Mouse (Mus musculus): ENCODE results near the gene Lmo1. TPM values are rescaled to one million over a fixed set of nuclear protein-coding genes. Genes with fewer than 3 reads are reported as not detected.

Lmo1 gene
- 1.7 and 1.8 TPM in 2 replicates for polyA plus RNA-seq (2016; fragmentation: Nextera tagmentation; extraction: Ambion mirVana)

- H3K27ac ChIP-seq = no peak within 1 kb of the TSS
- H3K4me1 ChIP-seq = peaks cover 6% of the 10 kb centered on the region; the same call in 1 of the 2 replicates
- no peaks in the 10 kb centered on the region for H3K36me3 ChIP-seq
- H3K4me3 ChIP-seq = peak within 1 kb of the TSS; percentile 47
- 1% methylated on average over 61 of the region's 67 CpGs for WGBS (ENCODE audit: insufficient replicate concordance)
- ATAC-seq = peak; percentile 43; the same call in 1 of the 2 replicates
- peak within 1 kb of the TSS; percentile 69 for H3K4me2 ChIP-seq
- H3K27me3 ChIP-seq (replicated peaks) = peaks cover 79% of the 10 kb centered on the region
- H3K9ac ChIP-seq = no peak within 1 kb of the TSS
- H3K9me3 ChIP-seq (replicated peaks) = no peaks in the 10 kb centered on the region
These were observed at the start of gene Lmo1 for GRCm38 (mm10) chr7:109174949-109175669. Gene Lmo1 (minus strand): TSS chr7:109175207.

GRCm38 (mm10) chr7:109221716-109222110 lies 46.7 kb upstream of the Lmo1 start:
- H3K36me3 ChIP-seq = no peaks in the 10 kb centered on the region
- H3K9me3 ChIP-seq (replicated peaks) = no peaks in the 10 kb centered on the region
- WGBS (ENCODE audit: insufficient replicate concordance) = 77% methylated on average over 15 of the region's 15 CpGs
- no peak overlapping the region for H3K27ac ChIP-seq
- no peak overlapping the region for H3K9ac ChIP-seq
- no peaks in the 10 kb centered on the region for H3K27me3 ChIP-seq (replicated peaks)
- no peak overlapping the region for H3K4me3 ChIP-seq
- no peak for ATAC-seq
- H3K4me2 ChIP-seq = no peak overlapping the region
- H3K4me1 ChIP-seq = no peaks in the 10 kb centered on the region

GRCm38 (mm10) chr7:109220766-109221715 lies 46.0 kb upstream of the Lmo1 start:
- ATAC-seq = no peak
- Histone ChIP-seq H3K36me3 (no peaks in the 10 kb centered on the region), H3K4me3 (no peak overlapping the region), H3K9ac (no peak overlapping the region), H3K27ac (no peak overlapping the region), H3K27me3 (replicated peaks) (no peaks in the 10 kb centered on the region), H3K4me2 (no peak overlapping the region), H3K4me1 (no peaks in the 10 kb centered on the region), H3K9me3 (replicated peaks) (no peaks in the 10 kb centered on the region)
- whole genome bisulfite sequencing (ENCODE audit: insufficient replicate concordance) = 79% methylated on average over 20 of the region's 20 CpGs

GRCm38 (mm10) chr7:109220026-109220425 lies 45.0 kb upstream of the Lmo1 start:
- H3K9ac ChIP-seq = no peak overlapping the region
- 70% methylated on average over 4 of the region's 4 CpGs for WGBS (ENCODE audit: insufficient replicate concordance)
- no peaks in the 10 kb centered on the region for H3K36me3 ChIP-seq
- no peak overlapping the region for H3K4me2 ChIP-seq
- no peaks in the 10 kb centered on the region for H3K9me3 ChIP-seq (replicated peaks)
- H3K27me3 ChIP-seq (replicated peaks) = no peaks in the 10 kb centered on the region
- ATAC-seq = no peak
- H3K4me1 ChIP-seq = no peaks in the 10 kb centered on the region
- no peak overlapping the region for H3K27ac ChIP-seq
- H3K4me3 ChIP-seq = no peak overlapping the region

- no peak overlapping the region for H3K4me2 ChIP-seq
- no peaks in the 10 kb centered on the region for H3K27me3 ChIP-seq (replicated peaks)
- no peak overlapping the region for H3K27ac ChIP-seq
- no peaks in the 10 kb centered on the region for H3K36me3 ChIP-seq
- H3K9me3 ChIP-seq (replicated peaks) = no peaks in the 10 kb centered on the region
- no peak overlapping the region for H3K4me3 ChIP-seq
- no peak for ATAC-seq
- H3K9ac ChIP-seq = no peak overlapping the region
- WGBS (ENCODE audit: insufficient replicate concordance) = 48% methylated on average over 5 of the region's 5 CpGs
- H3K4me1 ChIP-seq = no peaks in the 10 kb centered on the region
These were observed 43.9 kb upstream of the Lmo1 start for GRCm38 (mm10) chr7:109218977-109219271.

- ATAC-seq = no peak
- 72% methylated on average over 2 of the region's 2 CpGs for WGBS (ENCODE audit: insufficient replicate concordance)
- Histone ChIP-seq H3K4me2 (no peak overlapping the region), H3K27me3 (replicated peaks) (no peaks in the 10 kb centered on the region), H3K9ac (no peak overlapping the region), H3K4me1 (no peaks in the 10 kb centered on the region), H3K36me3 (no peaks in the 10 kb centered on the region), H3K4me3 (no peak overlapping the region), H3K27ac (no peak overlapping the region), H3K9me3 (replicated peaks) (no peaks in the 10 kb centered on the region)
These were observed 43.3 kb upstream of the Lmo1 start for GRCm38 (mm10) chr7:109218130-109218976.

- Histone ChIP-seq H3K9me3 (replicated peaks) (no peaks in the 10 kb centered on the region), H3K27me3 (replicated peaks) (no peaks in the 10 kb centered on the region), H3K27ac (no peak overlapping the region), H3K4me3 (no peak overlapping the region), H3K36me3 (no peaks in the 10 kb centered on the region), H3K9ac (no peak overlapping the region), H3K4me1 (no peaks in the 10 kb centered on the region), H3K4me2 (no peak overlapping the region)
- 31% methylated on average over 2 of the region's 2 CpGs for WGBS (ENCODE audit: insufficient replicate concordance)
- no peak for ATAC-seq
These were observed 34.8 kb upstream of the Lmo1 start for GRCm38 (mm10) chr7:109209804-109210203.

- no peaks in the 10 kb centered on the region for H3K4me1 ChIP-seq
- no peak overlapping the region for H3K4me3 ChIP-seq
- WGBS (ENCODE audit: insufficient replicate concordance) = 59% methylated on average over 4 of the region's 4 CpGs
- no peak overlapping the region for H3K27ac ChIP-seq
- ATAC-seq = no peak
- no peak overlapping the region for H3K9ac ChIP-seq
- H3K4me2 ChIP-seq = no peak overlapping the region
- H3K27me3 ChIP-seq (replicated peaks) = no peaks in the 10 kb centered on the region
- no peaks in the 10 kb centered on the region for H3K36me3 ChIP-seq
- H3K9me3 ChIP-seq (replicated peaks) = no peaks in the 10 kb centered on the region
These were observed 32.8 kb upstream of the Lmo1 start for GRCm38 (mm10) chr7:109207811-109208210.

GRCm38 (mm10) chr7:109206358-109206757 lies 31.4 kb upstream of the Lmo1 start:
- Histone ChIP-seq H3K4me1 (no peaks in the 10 kb centered on the region), H3K4me3 (no peak overlapping the region), H3K4me2 (no peak overlapping the region), H3K9ac (no peak overlapping the region), H3K36me3 (no peaks in the 10 kb centered on the region), H3K9me3 (replicated peaks) (no peaks in the 10 kb centered on the region), H3K27ac (no peak overlapping the region), H3K27me3 (replicated peaks) (no peaks in the 10 kb centered on the region)
- ATAC-seq = no peak
- WGBS (ENCODE audit: insufficient replicate concordance) = 39% methylated on average over 2 of the region's 2 CpGs

- H3K27me3 ChIP-seq (replicated peaks) = no peaks in the 10 kb centered on the region
- H3K4me1 ChIP-seq = no peaks in the 10 kb centered on the region
- no peaks in the 10 kb centered on the region for H3K36me3 ChIP-seq
- no peaks in the 10 kb centered on the region for H3K9me3 ChIP-seq (replicated peaks)
- no peak overlapping the region for H3K4me2 ChIP-seq
- no peak overlapping the region for H3K27ac ChIP-seq
- no peak overlapping the region for H3K9ac ChIP-seq
- WGBS (ENCODE audit: insufficient replicate concordance) = 43% methylated on average over 3 of the region's 3 CpGs
- ATAC-seq = no peak
- H3K4me3 ChIP-seq = no peak overlapping the region
These were observed 28.1 kb upstream of the Lmo1 start for GRCm38 (mm10) chr7:109203140-109203539.

- no peak for ATAC-seq
These were observed 25.6 kb upstream of the Lmo1 start for GRCm38 (mm10) chr7:109200559-109200958.

More at GRCm38 (mm10) chr7:109200559-109200958, 25.6 kb upstream of the Lmo1 start:
- Histone ChIP-seq H3K9me3 (replicated peaks) (no peaks in the 10 kb centered on the region), H3K4me2 (no peak overlapping the region), H3K4me3 (no peak overlapping the region), H3K27me3 (replicated peaks) (no peaks in the 10 kb centered on the region), H3K4me1 (no peaks in the 10 kb centered on the region), H3K9ac (no peak overlapping the region), H3K27ac (no peak overlapping the region), H3K36me3 (no peaks in the 10 kb centered on the region)
- WGBS (ENCODE audit: insufficient replicate concordance) = 54% methylated on average over 3 of the region's 3 CpGs
